Mouse (Mus musculus) stomach, postnatal 0 days (tissue): ENCODE measurements around the gene Tia1.

Experiments
- CTCF ChIP-seq: IDR thresholded peaks from 2 replicates; pipeline ENCODE4 v1.5.1; 2016; ENCODE audit warnings: antibody characterized with exemption, low read depth, mild to moderate bottlenecking, moderate library complexity
- EP300 ChIP-seq: optimal IDR thresholded peaks from 2 replicates; pipeline ENCODE3; 2016; ENCODE audit warnings: antibody characterized with exemption

GRCm38 (mm10) chr6:86473077-86473476 lies 69.1 kb downstream of the Tia1 start:
- TF ChIP-seq CTCF (peak; percentile 38), EP300 (no peak)
